Mouse (Mus musculus): ENCODE data around the gene Ank3. TPM values are rescaled to one million over a fixed set of nuclear protein-coding genes. Genes with fewer than 3 reads are reported as not detected.

The Ank3 gene
- total and polyA plus RNA-seq, 2 experiments from 2014 or later: 23.4 to 64.7 TPM

- DNase-seq (ENCODE audit: low spot score) (no peak), ATAC-seq (ENCODE audit: insufficient read depth, low read depth) (no peak)
- H3K4me1 ChIP-seq (ENCODE audit: control insufficient read depth, insufficient read depth): no peaks in the 10 kb centered on the region
- no peak overlapping the region; the same call in 1 of the 2 replicates for H3K4me2 ChIP-seq (ENCODE audit: low read depth, low read length)
- TF ChIP-seq EP300 (IDR thresholded peaks at IDR 0.05; ENCODE audit: low read depth): no peak
- no peak for TF ChIP-seq CTCF (IDR thresholded peaks at IDR 0.05; ENCODE audit: low read depth)
- H3K4me3 ChIP-seq (ENCODE audit: low read depth, low read length): no peak overlapping the region
- no peaks in the 10 kb centered on the region for H3K27me3 ChIP-seq (ENCODE audit: control insufficient read depth, insufficient read depth, low read length)
- no peak overlapping the region for H3K9ac ChIP-seq (replicated peaks; ENCODE audit: low read depth, low read length)
- no peaks in the 10 kb centered on the region for H3K36me3 ChIP-seq (replicated peaks; ENCODE audit: control insufficient read depth, insufficient read depth, low read length)
- no peak overlapping the region for H3K27ac ChIP-seq (ENCODE audit: low read depth)
- no peaks in the 10 kb centered on the region for H3K9me3 ChIP-seq (replicated peaks; ENCODE audit: control insufficient read depth, low read length)
- WGBS: 62% methylated on average over 5 of the region's 5 CpGs
These were observed 340.2 kb downstream of the Ank3 start for GRCm38 (mm10) chr10:69738741-69739271.

- H3K4me3 ChIP-seq (ENCODE audit: low read depth, low read length): no peak overlapping the region
- no peak overlapping the region for H3K27ac ChIP-seq (ENCODE audit: low read depth)
- H3K36me3 ChIP-seq (replicated peaks; ENCODE audit: control insufficient read depth, insufficient read depth, low read length): no peaks in the 10 kb centered on the region
- TF ChIP-seq EP300 (IDR thresholded peaks at IDR 0.05; ENCODE audit: low read depth): no peak
- TF ChIP-seq CTCF (IDR thresholded peaks at IDR 0.05; ENCODE audit: low read depth): no peak
- no peaks in the 10 kb centered on the region for H3K27me3 ChIP-seq (ENCODE audit: control insufficient read depth, insufficient read depth, low read length)
- ATAC-seq (ENCODE audit: insufficient read depth, low read depth) (no peak), DNase-seq (ENCODE audit: low spot score) (no peak)
- H3K4me1 ChIP-seq (ENCODE audit: control insufficient read depth, insufficient read depth): peaks cover 4% of the 10 kb centered on the region
- H3K9ac ChIP-seq (replicated peaks; ENCODE audit: low read depth, low read length): no peak overlapping the region
- no peak overlapping the region for H3K4me2 ChIP-seq (ENCODE audit: low read depth, low read length)
- no peaks in the 10 kb centered on the region for H3K9me3 ChIP-seq (replicated peaks; ENCODE audit: control insufficient read depth, low read length)
- WGBS: 48% methylated on average over 3 of the region's 3 CpGs
These were observed 344.0 kb downstream of the Ank3 start for GRCm38 (mm10) chr10:69742528-69742927.

GRCm38 (mm10) chr10:69744181-69744580, 345.6 kb downstream of the Ank3 start:
- peaks cover 4% of the 10 kb centered on the region for H3K4me1 ChIP-seq (ENCODE audit: control insufficient read depth, insufficient read depth)
- no peaks in the 10 kb centered on the region for H3K9me3 ChIP-seq (replicated peaks; ENCODE audit: control insufficient read depth, low read length)
- H3K27me3 ChIP-seq (ENCODE audit: control insufficient read depth, insufficient read depth, low read length): no peaks in the 10 kb centered on the region
- H3K9ac ChIP-seq (replicated peaks; ENCODE audit: low read depth, low read length): no peak overlapping the region
- WGBS: 63% methylated on average over 8 of the region's 8 CpGs
- no peak overlapping the region for H3K4me2 ChIP-seq (ENCODE audit: low read depth, low read length)
- no peak overlapping the region for H3K4me3 ChIP-seq (ENCODE audit: low read depth, low read length)
- no peak for TF ChIP-seq EP300 (IDR thresholded peaks at IDR 0.05; ENCODE audit: low read depth)
- no peak for TF ChIP-seq CTCF (IDR thresholded peaks at IDR 0.05; ENCODE audit: low read depth)
- no peak overlapping the region for H3K27ac ChIP-seq (ENCODE audit: low read depth)
- DNase-seq (ENCODE audit: low spot score) (no peak), ATAC-seq (ENCODE audit: insufficient read depth, low read depth) (no peak)
- H3K36me3 ChIP-seq (replicated peaks; ENCODE audit: control insufficient read depth, insufficient read depth, low read length): no peaks in the 10 kb centered on the region

GRCm38 (mm10) chr10:69744871-69745270, 346.3 kb downstream of the Ank3 start:
- H3K27me3 ChIP-seq (ENCODE audit: control insufficient read depth, insufficient read depth, low read length): no peaks in the 10 kb centered on the region
- H3K9me3 ChIP-seq (replicated peaks; ENCODE audit: control insufficient read depth, low read length): no peaks in the 10 kb centered on the region
- H3K4me1 ChIP-seq (ENCODE audit: control insufficient read depth, insufficient read depth): peaks cover 4% of the 10 kb centered on the region
- WGBS: 75% methylated on average over 5 of the region's 5 CpGs
- no peak overlapping the region for H3K9ac ChIP-seq (replicated peaks; ENCODE audit: low read depth, low read length)
- H3K27ac ChIP-seq (ENCODE audit: low read depth): no peak overlapping the region
- DNase-seq (ENCODE audit: low spot score): no peak
- no peak overlapping the region for H3K4me3 ChIP-seq (ENCODE audit: low read depth, low read length)
- H3K4me2 ChIP-seq (ENCODE audit: low read depth, low read length): no peak overlapping the region
- TF ChIP-seq EP300 (IDR thresholded peaks at IDR 0.05; ENCODE audit: low read depth) (no peak), CTCF (IDR thresholded peaks at IDR 0.05; ENCODE audit: low read depth) (no peak)
- ATAC-seq (ENCODE audit: insufficient read depth, low read depth): no peak
- no peaks in the 10 kb centered on the region for H3K36me3 ChIP-seq (replicated peaks; ENCODE audit: control insufficient read depth, insufficient read depth, low read length)

GRCm38 (mm10) chr10:69746322-69746721, 347.7 kb downstream of the Ank3 start:
- ATAC-seq (ENCODE audit: insufficient read depth, low read depth) (no peak), DNase-seq (ENCODE audit: low spot score) (no peak)
- Histone ChIP-seq H3K4me2 (ENCODE audit: low read depth, low read length) (no peak overlapping the region), H3K4me1 (ENCODE audit: control insufficient read depth, insufficient read depth) (peaks cover 4% of the 10 kb centered on the region), H3K27ac (ENCODE audit: low read depth) (no peak overlapping the region), H3K27me3 (ENCODE audit: control insufficient read depth, insufficient read depth, low read length) (no peaks in the 10 kb centered on the region), H3K9me3 (replicated peaks; ENCODE audit: control insufficient read depth, low read length) (no peaks in the 10 kb centered on the region), H3K4me3 (ENCODE audit: low read depth, low read length) (no peak overlapping the region), H3K36me3 (replicated peaks; ENCODE audit: control insufficient read depth, insufficient read depth, low read length) (no peaks in the 10 kb centered on the region), H3K9ac (replicated peaks; ENCODE audit: low read depth, low read length) (no peak overlapping the region)
- 52% methylated on average over 8 of the region's 8 CpGs for WGBS
- TF ChIP-seq CTCF (IDR thresholded peaks at IDR 0.05; ENCODE audit: low read depth): no peak
- no peak for TF ChIP-seq EP300 (IDR thresholded peaks at IDR 0.05; ENCODE audit: low read depth)

GRCm38 (mm10) chr10:69746730-69747129, 348.2 kb downstream of the Ank3 start:
- no peak overlapping the region for H3K9ac ChIP-seq (replicated peaks; ENCODE audit: low read depth, low read length)
- no peak overlapping the region for H3K4me3 ChIP-seq (ENCODE audit: low read depth, low read length)
- no peak for ATAC-seq (ENCODE audit: insufficient read depth, low read depth)
- H3K27ac ChIP-seq (ENCODE audit: low read depth): no peak overlapping the region
- no peaks in the 10 kb centered on the region for H3K9me3 ChIP-seq (replicated peaks; ENCODE audit: control insufficient read depth, low read length)
- no peak for TF ChIP-seq EP300 (IDR thresholded peaks at IDR 0.05; ENCODE audit: low read depth)
- no peak for TF ChIP-seq CTCF (IDR thresholded peaks at IDR 0.05; ENCODE audit: low read depth)
- no peaks in the 10 kb centered on the region for H3K27me3 ChIP-seq (ENCODE audit: control insufficient read depth, insufficient read depth, low read length)
- no peak for DNase-seq (ENCODE audit: low spot score)
- 62% methylated on average over 5 of the region's 5 CpGs for WGBS
- H3K4me2 ChIP-seq (ENCODE audit: low read depth, low read length): no peak overlapping the region
- no peaks in the 10 kb centered on the region for H3K36me3 ChIP-seq (replicated peaks; ENCODE audit: control insufficient read depth, insufficient read depth, low read length)
- H3K4me1 ChIP-seq (ENCODE audit: control insufficient read depth, insufficient read depth): peaks cover 4% of the 10 kb centered on the region
